Mouse (Mus musculus) testis, adult 2 months (tissue): Measurements from ENCODE around the gene Ntn1. TPM values are rescaled to one million over a fixed set of nuclear protein-coding genes. Genes with fewer than 3 reads are reported as not detected.

Experiments
- H3K27ac ChIP-seq: fragments of 200-500 bp; 2 replicates; pipeline ENCODE4 v1.5.1; 2012; ENCODE audit warnings: low read depth, low read length; ENCODE audit not compliant: control insufficient read depth, insufficient read depth
- H3K27me3 ChIP-seq: fragments of 200-500 bp; 2 replicates; pipeline ENCODE4 v1.6.1; 2012; ENCODE audit warnings: mild to moderate bottlenecking, low read length, moderate library complexity; ENCODE audit not compliant: control insufficient read depth, insufficient read depth
- H3K36me3 ChIP-seq: fragments of 200-500 bp; 2 replicates; pipeline ENCODE4 v1.6.1; 2012; ENCODE audit warnings: mild to moderate bottlenecking, low read length; ENCODE audit not compliant: control insufficient read depth, insufficient read depth
- H3K4me1 ChIP-seq: fragments of 200-500 bp; 2 replicates; pipeline ENCODE4 v1.6.1; 2012; ENCODE audit warnings: low read length; ENCODE audit not compliant: control insufficient read depth, insufficient read depth
- H3K4me3 ChIP-seq: fragments of 200-500 bp; 2 replicates; pipeline ENCODE4 v1.5.1; 2012; ENCODE audit warnings: low read depth, mild to moderate bottlenecking, low read length, moderate library complexity, mixed read lengths; ENCODE audit not compliant: control insufficient read depth
- CTCF ChIP-seq: fragments of 200-500 bp; IDR thresholded peaks from 2 replicates; pipeline ENCODE4 v1.5.1; 2012; ENCODE audit warnings: low read depth, mild to moderate bottlenecking, inconsistent platforms, low read length, moderate library complexity; ENCODE audit not compliant: control insufficient read depth, insufficient read depth, insufficient replicate concordance
- POLR2A ChIP-seq: fragments of 200-500 bp; IDR thresholded peaks from 2 replicates; pipeline ENCODE4 v1.6.1; 2012; ENCODE audit warnings: low read depth, mild to moderate bottlenecking, inconsistent platforms, low read length, moderate library complexity; ENCODE audit not compliant: control insufficient read depth
- polyA plus RNA-seq: library from polyadenylated mRNA; depleted of rRNA; stranded (reverse); fragments of >200 nt; gene quantifications from 2 replicates; pipeline ENCODE4 v1.2.3, GENCODE M21; 2012

Ntn1 gene
- polyA plus RNA-seq, 1 experiment, result 1.6 TPM

DNA sequence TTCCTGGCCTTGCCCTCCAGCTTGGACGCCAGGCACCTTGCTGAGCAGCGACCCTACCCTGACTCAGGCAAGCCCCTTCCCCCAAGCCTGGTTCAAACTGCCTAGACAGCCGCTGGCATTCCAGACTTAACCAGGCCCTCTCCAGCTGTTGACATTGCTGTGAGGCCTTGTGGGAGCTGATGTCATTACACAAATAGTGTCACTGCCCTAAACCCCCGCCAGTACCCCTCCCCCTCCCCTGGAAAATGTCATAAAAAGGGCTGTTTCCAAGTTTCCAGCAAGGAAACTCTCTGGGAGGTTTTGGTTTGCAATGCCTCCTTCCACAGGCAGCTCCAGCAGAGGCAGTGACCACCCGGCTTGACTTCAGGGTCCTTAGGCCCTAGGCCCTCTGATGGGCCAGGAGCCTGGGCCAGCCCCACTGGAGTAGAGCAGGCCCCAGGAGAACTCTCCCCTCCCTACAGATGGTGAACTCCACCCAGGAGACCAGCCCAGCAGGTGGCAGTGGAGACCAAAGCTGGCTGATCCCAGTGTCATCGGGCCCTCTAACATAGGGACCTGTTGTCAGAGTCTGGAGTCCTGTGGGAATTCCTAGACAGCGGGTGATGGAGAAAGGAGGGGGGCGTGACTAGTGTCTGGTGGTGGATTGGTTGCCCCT lies 188.6 kb downstream of the Ntn1 start:
- peaks cover 12% of the 10 kb centered on the region for H3K4me1 ChIP-seq
- no peak overlapping the region for H3K4me3 ChIP-seq
- TF ChIP-seq POLR2A (no peak), CTCF (peak; percentile 29; the same call in 1 of the 2 replicates)
- no peak overlapping the region for H3K27ac ChIP-seq
- H3K27me3 ChIP-seq, result no peaks in the 10 kb centered on the region
- H3K36me3 ChIP-seq, result no peaks in the 10 kb centered on the region

DNA sequence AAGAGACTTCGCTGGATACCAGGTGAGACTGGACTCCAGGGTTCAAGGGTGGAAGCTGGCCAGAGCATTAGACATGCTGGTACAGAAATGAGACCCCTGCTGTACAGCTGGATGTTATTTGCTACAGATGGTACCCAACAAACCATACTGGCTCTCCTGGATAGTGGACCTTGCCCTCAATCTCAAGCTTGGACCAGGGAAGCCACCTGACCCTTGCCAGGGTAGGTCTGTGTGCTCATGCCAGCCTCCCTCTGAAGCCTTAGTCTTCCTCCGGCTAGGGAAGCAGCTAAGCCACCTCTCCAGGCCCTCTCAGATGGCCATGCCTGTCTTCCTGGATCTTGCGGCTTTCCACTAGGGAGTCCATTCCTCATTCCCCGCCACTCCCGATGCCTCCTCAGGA lies 189.9 kb downstream of the Ntn1 start:
- Histone ChIP-seq H3K27ac (no peak overlapping the region), H3K4me3 (no peak overlapping the region), H3K36me3 (no peaks in the 10 kb centered on the region), H3K4me1 (peaks cover 12% of the 10 kb centered on the region), H3K27me3 (no peaks in the 10 kb centered on the region)
- TF ChIP-seq CTCF, result no peak
- no peak for TF ChIP-seq POLR2A

DNA sequence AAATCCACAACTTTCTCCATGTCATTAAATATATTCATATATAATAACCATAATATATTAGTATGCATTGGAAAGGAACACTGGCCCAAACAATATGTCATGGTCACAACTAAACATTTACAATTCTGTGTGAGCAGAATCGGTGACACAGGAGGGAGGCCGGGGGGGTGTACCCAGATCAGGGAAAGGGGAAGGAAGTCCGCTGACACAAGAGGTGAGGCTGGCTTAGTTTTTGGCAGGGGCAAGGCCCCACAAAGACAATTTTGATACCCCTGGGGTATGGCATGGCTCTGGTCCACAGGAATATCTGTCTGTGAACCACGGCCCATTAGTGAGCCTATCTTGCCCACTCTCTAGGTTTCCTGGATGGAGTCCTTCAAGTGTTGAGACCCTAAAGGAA lies 191.1 kb downstream of the Ntn1 start:
- Histone ChIP-seq H3K4me1 (peaks cover 5% of the 10 kb centered on the region), H3K27ac (no peak overlapping the region), H3K27me3 (no peaks in the 10 kb centered on the region), H3K4me3 (no peak overlapping the region), H3K36me3 (no peaks in the 10 kb centered on the region)
- TF ChIP-seq CTCF, result no peak
- no peak for TF ChIP-seq POLR2A

DNA sequence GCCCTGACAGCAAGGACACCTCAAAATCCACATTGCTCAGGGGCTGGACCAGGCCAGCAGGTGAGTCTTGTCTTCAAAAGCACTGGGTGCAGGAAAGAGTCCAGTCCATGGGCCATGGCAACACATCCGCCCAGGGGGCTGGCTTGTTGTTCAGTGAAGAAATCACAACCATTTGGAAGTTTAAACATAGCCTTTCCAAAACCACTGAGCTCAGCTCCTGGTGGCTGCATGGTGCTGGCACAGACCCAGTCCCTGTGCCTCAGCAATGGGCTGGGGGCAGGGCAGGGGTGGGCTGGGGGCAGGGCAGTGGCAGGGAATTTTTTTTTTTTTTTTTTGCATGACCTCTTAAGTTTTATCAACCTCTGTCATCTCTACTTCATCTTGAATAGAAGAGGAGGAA lies 192.0 kb downstream of the Ntn1 start:
- Histone ChIP-seq H3K4me3 (no peak overlapping the region), H3K27me3 (no peaks in the 10 kb centered on the region), H3K36me3 (no peaks in the 10 kb centered on the region), H3K4me1 (peaks cover 5% of the 10 kb centered on the region), H3K27ac (no peak overlapping the region)
- TF ChIP-seq POLR2A (no peak), CTCF (no peak)

DNA sequence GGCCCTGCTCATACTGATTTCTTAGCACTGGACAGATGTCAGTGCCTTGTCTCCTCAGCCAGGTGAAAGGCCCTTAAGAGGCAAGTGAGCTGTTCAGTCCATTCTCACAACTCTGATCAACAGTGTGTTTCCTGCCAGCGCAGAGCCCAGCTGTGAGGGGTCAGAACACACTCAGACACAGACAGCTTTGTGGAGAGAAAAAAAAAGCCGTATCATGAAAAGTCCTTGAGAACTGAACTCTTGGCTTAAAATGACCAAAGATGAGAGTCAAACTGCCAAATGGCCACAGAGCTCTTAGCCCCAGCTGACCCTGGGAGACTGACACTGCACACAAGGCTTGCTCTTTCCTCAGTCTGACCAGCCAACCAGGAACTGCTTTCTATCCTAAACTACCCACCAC lies 192.6 kb downstream of the Ntn1 start:
- Histone ChIP-seq H3K27me3 (no peaks in the 10 kb centered on the region), H3K36me3 (no peaks in the 10 kb centered on the region), H3K4me1 (peaks cover 3% of the 10 kb centered on the region), H3K27ac (no peak overlapping the region), H3K4me3 (no peak overlapping the region)
- no peak for TF ChIP-seq POLR2A

DNA sequence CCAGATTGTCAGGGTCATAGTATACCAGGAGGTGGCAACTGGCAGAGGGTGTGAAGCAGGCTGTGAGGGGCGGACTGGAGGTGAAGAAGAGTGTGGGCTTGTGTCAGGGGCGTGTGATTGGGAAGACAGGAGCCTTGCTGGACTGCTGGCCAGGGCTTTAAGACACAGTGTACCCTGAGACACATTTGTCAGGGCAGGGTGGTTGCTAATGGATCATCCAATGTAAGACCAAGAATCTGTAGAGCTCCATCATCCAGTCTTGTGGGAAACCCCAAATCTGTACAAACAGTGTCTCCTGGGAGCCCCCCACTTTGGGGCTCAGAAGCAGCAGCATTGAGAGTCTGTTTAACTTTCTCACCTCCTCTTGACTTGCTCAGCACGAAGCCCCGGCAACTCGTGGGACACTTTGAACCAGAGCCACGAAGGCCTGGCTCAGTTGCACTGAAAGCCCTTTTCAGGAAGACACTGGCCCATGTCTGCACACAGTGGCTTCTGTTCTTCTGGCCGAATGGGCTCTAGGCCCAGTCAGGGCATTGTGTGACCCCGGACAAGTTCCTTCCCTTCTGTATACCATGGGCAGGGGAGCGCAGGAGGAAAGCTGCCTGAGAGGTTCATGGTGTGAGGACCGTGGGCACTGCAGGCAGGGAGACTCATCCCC lies 194.9 kb downstream of the Ntn1 start:
- Histone ChIP-seq H3K27ac (no peak overlapping the region), H3K36me3 (no peaks in the 10 kb centered on the region), H3K27me3 (no peaks in the 10 kb centered on the region), H3K4me3 (no peak overlapping the region), H3K4me1 (no peaks in the 10 kb centered on the region)
- TF ChIP-seq CTCF (no peak), POLR2A (no peak)

DNA sequence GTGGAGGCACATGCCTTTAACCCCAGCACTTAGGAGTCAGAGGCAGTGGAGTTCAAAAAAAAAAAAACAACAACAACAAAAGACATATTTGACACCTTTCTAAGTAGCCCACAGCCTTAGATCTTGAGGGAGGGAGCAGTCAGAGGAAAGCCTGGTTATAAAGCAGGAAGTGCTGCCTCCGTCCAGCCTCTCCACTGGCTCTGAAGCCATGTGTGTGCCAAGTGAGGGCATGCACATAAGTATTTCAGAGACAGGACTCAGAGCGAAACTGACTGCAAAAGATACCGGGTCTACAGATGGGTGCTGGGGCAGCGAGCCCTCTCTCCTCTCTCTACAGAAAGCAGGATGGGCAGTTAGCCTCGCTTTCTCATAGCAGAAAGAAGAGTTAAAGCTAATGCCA lies 196.2 kb downstream of the Ntn1 start:
- no peak for TF ChIP-seq POLR2A
- no peak for TF ChIP-seq CTCF
- Histone ChIP-seq H3K4me1 (no peaks in the 10 kb centered on the region), H3K27ac (no peak overlapping the region), H3K4me3 (no peak overlapping the region), H3K36me3 (no peaks in the 10 kb centered on the region), H3K27me3 (no peaks in the 10 kb centered on the region)
